In the genomic region with DNA sequence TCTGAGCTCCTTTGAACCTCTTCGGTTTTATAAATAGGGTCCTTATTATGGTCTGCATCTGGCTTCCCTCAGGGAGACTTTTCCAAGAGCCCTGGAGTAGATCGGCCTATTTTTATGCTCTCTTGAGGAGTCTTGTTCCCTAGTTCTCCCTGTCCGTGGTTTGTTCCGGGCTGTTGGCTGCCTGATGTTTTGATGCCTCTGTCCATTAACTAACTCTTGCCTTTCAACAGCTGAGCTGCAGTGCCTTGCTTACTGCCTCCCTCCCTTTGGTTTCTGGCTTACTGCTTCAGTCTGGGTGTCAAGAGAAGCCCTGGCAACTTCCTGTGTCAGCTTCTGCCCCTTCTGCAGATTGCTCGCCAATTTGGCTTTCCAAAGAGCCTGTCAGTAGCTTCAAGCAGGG, we compare ENCODE assay signal across 13 mouse cellular contexts. TPM values are rescaled to one million over a fixed set of nuclear protein-coding genes. Genes with fewer than 3 reads are reported as not detected.
DNase-seq lines count a peak whose midpoint lies in the region; ATAC-seq and TF ChIP-seq lines count a peak whose summit lies in the region.
"Had no signal": no experiment of that assay in that cellular context is flagged by ENCODE, and none has a peak within 500 bp of the region (broad histone marks: within the 10 kb centered on the region; RNA-seq: fewer than 3 reads in every experiment).

No protein-coding gene starts in this region.

- no peak overlapping the region for H3K27ac ChIP-seq in kidney, embryonic 16.5 days (ENCODE audit: low read length)
- H3K27ac ChIP-seq in intestine, postnatal 0 days (ENCODE audit: low read depth, low read length), result no peak overlapping the region
- H3K27ac ChIP-seq: heart, embryonic 15.5 days; limb, embryonic 10.5 days; liver, embryonic 14.5 days had no signal

- H3K36me3 ChIP-seq in kidney, embryonic 16.5 days (ENCODE audit: insufficient read depth, low read length), result no peaks in the 10 kb centered on the region
- H3K36me3 ChIP-seq in intestine, postnatal 0 days (ENCODE audit: control insufficient read depth, insufficient read depth), result no peaks in the 10 kb centered on the region
- H3K36me3 ChIP-seq: heart, embryonic 15.5 days; limb, embryonic 10.5 days had no signal

- no peak overlapping the region for H3K9ac ChIP-seq in kidney, embryonic 16.5 days (replicated peaks; ENCODE audit: low read length)
- H3K9ac ChIP-seq in intestine, postnatal 0 days (ENCODE audit: low read depth, low read length), result no peak overlapping the region
- H3K9ac ChIP-seq: heart, embryonic 15.5 days; liver, embryonic 14.5 days had no signal

- H3K4me2 ChIP-seq in kidney, embryonic 16.5 days (replicated peaks; ENCODE audit: low read depth, low read length), result no peak overlapping the region
- H3K4me2 ChIP-seq in intestine, postnatal 0 days (replicated peaks; ENCODE audit: low read depth), result no peak overlapping the region
- H3K4me2 ChIP-seq: heart, embryonic 15.5 days had no signal

- WGBS in kidney, embryonic 16.5 days, result 18% methylated on average over 5 of the region's 5 CpGs
- 56% methylated on average over 5 of the region's 5 CpGs for WGBS in intestine, postnatal 0 days

- H3K4me1 ChIP-seq in kidney, embryonic 16.5 days (ENCODE audit: insufficient read depth, low read length), result peaks cover 3% of the 10 kb centered on the region; the same call in 1 of the 2 replicates
- no peaks in the 10 kb centered on the region for H3K4me1 ChIP-seq in intestine, postnatal 0 days (replicated peaks; ENCODE audit: control insufficient read depth, insufficient read depth, low read length)
- H3K4me1 ChIP-seq: heart, embryonic 15.5 days; limb, embryonic 10.5 days had no signal

- peak; percentile 7 to 11 for DNase-seq in frontal cortex, postnatal 10 days (ENCODE audit: low spot score in 2 of 2)
- DNase-seq in frontal cortex, postnatal 14 days (ENCODE audit: low spot score in 2 of 2), result no peak
- no peak for DNase-seq in kidney, adult 9 months
- peak; percentile 29 to 36 for DNase-seq in right cerebral cortex, postnatal 10 days (ENCODE audit: low spot score in 2 of 2)
- DNase-seq in right cerebral cortex, postnatal 4 days, result no peak
- DNase-seq: lung, postnatal 36 days; thymus, adult 2 months had no signal

- TF ChIP-seq CTCF in intestine, postnatal 0 days (IDR thresholded peaks at IDR 0.05; ENCODE audit: low read depth), result no peak

- H3K27me3 ChIP-seq in kidney, embryonic 16.5 days (ENCODE audit: insufficient read depth, low read length), result no peaks in the 10 kb centered on the region
- no peaks in the 10 kb centered on the region for H3K27me3 ChIP-seq in intestine, postnatal 0 days (replicated peaks; ENCODE audit: control insufficient read depth, insufficient read depth, low read length)
- H3K27me3 ChIP-seq: heart, embryonic 15.5 days had no signal

- 0 out of 2 replicates have a peak, but pooled peaks have one; percentile 19 for ATAC-seq in kidney, embryonic 16.5 days (ENCODE audit: low FRiP score, low TSS enrichment)
- ATAC-seq in intestine, postnatal 0 days, result no peak

- no peaks in the 10 kb centered on the region for H3K9me3 ChIP-seq in kidney, embryonic 16.5 days (ENCODE audit: low read length)
- no peaks in the 10 kb centered on the region for H3K9me3 ChIP-seq in intestine, postnatal 0 days (ENCODE audit: control insufficient read depth)
- H3K9me3 ChIP-seq: heart, embryonic 15.5 days; limb, embryonic 10.5 days had no signal

- no peak overlapping the region for H3K4me3 ChIP-seq in kidney, embryonic 16.5 days (ENCODE audit: low read length)
- H3K4me3 ChIP-seq in intestine, postnatal 0 days (ENCODE audit: low read depth, low read length), result no peak overlapping the region
- H3K4me3 ChIP-seq: heart, embryonic 15.5 days; limb, embryonic 10.5 days had no signal

RNA-seq across cellular contexts. Expression of gene Cox7b2, which starts 52.4 kb away (rescaled TPM):
- not detected in 2 replicates for polyA plus RNA-seq in kidney, embryonic 16.5 days (2015; fragmentation: Nextera tagmentation; extraction: Ambion mirVana)
- not detected in 2 replicates for polyA plus RNA-seq in intestine, postnatal 0 days (2015; fragmentation: Nextera tagmentation; extraction: Ambion mirVana)
- polyA plus RNA-seq: limb, embryonic 10.5 days; liver, embryonic 14.5 days; neural tube, embryonic 14.5 days; thymus, adult 2 months had no signal

Comparison
In these comparisons a context has a peak if more than half of its experiments do, and no peak if none do; other contexts are left out.
1. DNase-seq: peak in frontal cortex, postnatal 10 days (2 of 2) and right cerebral cortex, postnatal 10 days (2 of 2); none in frontal cortex, postnatal 14 days (0 of 2), kidney, adult 9 months (single experiment) and right cerebral cortex, postnatal 4 days (single experiment).